12 mouse cellular contexts compared by ENCODE assay signal in the genomic region with DNA sequence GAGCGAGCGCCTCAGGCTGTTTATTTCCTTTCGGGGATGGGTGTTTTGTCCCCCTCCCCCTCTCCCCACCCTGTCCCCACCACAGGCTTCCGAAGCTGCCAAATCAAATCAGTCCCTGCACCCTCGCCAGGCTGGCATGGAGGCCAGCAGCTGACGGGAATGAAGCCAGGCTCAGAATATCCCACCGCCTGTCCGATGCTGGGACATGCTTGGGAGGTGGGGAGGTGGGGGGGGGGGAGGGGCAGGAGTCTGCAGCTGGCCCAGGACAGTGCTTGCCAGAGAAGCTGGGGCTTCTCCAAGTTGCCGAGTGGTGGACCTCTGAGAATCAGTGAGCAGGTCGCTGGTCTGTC. TPM values are rescaled to one million over a fixed set of nuclear protein-coding genes. Genes with fewer than 3 reads are reported as not detected.
DNase-seq lines count a peak whose midpoint lies in the region; ATAC-seq lines count a peak whose summit lies in the region.
"Had no signal": no experiment of that assay in that cellular context is flagged by ENCODE, and none has a peak within 500 bp of the region (broad histone marks: within the 10 kb centered on the region; RNA-seq: fewer than 3 reads in every experiment).

No protein-coding gene starts in this region.

- no peak overlapping the region for H3K27ac ChIP-seq in embryonic facial prominence, embryonic 14.5 days (replicated peaks; ENCODE audit: low read depth, low read length)
- H3K27ac ChIP-seq in embryonic facial prominence, embryonic 10.5 days (replicated peaks), result no peak overlapping the region
- no peak overlapping the region for H3K27ac ChIP-seq in hindbrain, embryonic 12.5 days
- no peak overlapping the region for H3K27ac ChIP-seq in liver, embryonic 12.5 days
- H3K27ac ChIP-seq: liver, embryonic 14.5 days; neural tube, embryonic 12.5 days had no signal

- H3K9me3 ChIP-seq in embryonic facial prominence, embryonic 14.5 days (ENCODE audit: control insufficient read depth, low read length), result no peaks in the 10 kb centered on the region
- H3K9me3 ChIP-seq in embryonic facial prominence, embryonic 10.5 days, result no peaks in the 10 kb centered on the region
- no peaks in the 10 kb centered on the region for H3K9me3 ChIP-seq in hindbrain, embryonic 12.5 days (replicated peaks)
- no peaks in the 10 kb centered on the region for H3K9me3 ChIP-seq in liver, embryonic 12.5 days (replicated peaks)
- H3K9me3 ChIP-seq: neural tube, embryonic 12.5 days had no signal

- DNase-seq in embryonic facial prominence, embryonic 14.5 days (ENCODE audit: low spot score), result peak; percentile 58
- no peak for DNase-seq in embryonic facial prominence, embryonic 10.5 days (ENCODE audit: low spot score)
- DNase-seq in retina, postnatal 1 day, result peak; percentile 71
- no peak for DNase-seq in retina, embryonic 14.5 days (ENCODE audit: low spot score)
- peak; percentile 53 for DNase-seq in right cerebral cortex, postnatal 14 days
- no peak for DNase-seq in thymus, postnatal 0 days (ENCODE audit: low spot score)
- DNase-seq: B cell, adult 2 months; thymus, adult 2 months had no signal

- H3K4me2 ChIP-seq in embryonic facial prominence, embryonic 14.5 days (ENCODE audit: low read depth, low read length), result no peak overlapping the region
- H3K4me2 ChIP-seq in hindbrain, embryonic 12.5 days (replicated peaks), result no peak overlapping the region
- no peak overlapping the region for H3K4me2 ChIP-seq in liver, embryonic 12.5 days
- H3K4me2 ChIP-seq: neural tube, embryonic 12.5 days had no signal

- no peak overlapping the region for H3K9ac ChIP-seq in embryonic facial prominence, embryonic 14.5 days (ENCODE audit: low read depth, low read length)
- H3K9ac ChIP-seq in hindbrain, embryonic 12.5 days, result peak overlapping the region; percentile 4; the same call in 1 of the 2 replicates
- no peak overlapping the region for H3K9ac ChIP-seq in liver, embryonic 12.5 days
- H3K9ac ChIP-seq: liver, embryonic 14.5 days; neural tube, embryonic 12.5 days had no signal

- H3K4me3 ChIP-seq in embryonic facial prominence, embryonic 14.5 days (ENCODE audit: low read depth, low read length), result no peak overlapping the region
- H3K4me3 ChIP-seq in embryonic facial prominence, embryonic 10.5 days, result no peak overlapping the region
- H3K4me3 ChIP-seq in hindbrain, embryonic 12.5 days, result no peak overlapping the region
- no peak overlapping the region for H3K4me3 ChIP-seq in liver, embryonic 12.5 days
- H3K4me3 ChIP-seq: neural tube, embryonic 12.5 days had no signal

- peak; percentile 62 for ATAC-seq in embryonic facial prominence, embryonic 14.5 days (ENCODE audit: low read depth)
- 0 out of 2 replicates have a peak, but pooled peaks have one; percentile 17 for ATAC-seq in hindbrain, embryonic 12.5 days (ENCODE audit: low FRiP score)
- ATAC-seq in liver, embryonic 12.5 days, result no peak

- WGBS in embryonic facial prominence, embryonic 14.5 days, result 36% methylated on average over 10 of the region's 10 CpGs
- 50% methylated on average over 10 of the region's 10 CpGs for WGBS in embryonic facial prominence, embryonic 10.5 days
- WGBS in hindbrain, embryonic 12.5 days, result 36% methylated on average over 10 of the region's 10 CpGs
- 49% methylated on average over 10 of the region's 10 CpGs for WGBS in liver, embryonic 12.5 days (ENCODE audit: insufficient replicate concordance)

- H3K4me1 ChIP-seq in embryonic facial prominence, embryonic 14.5 days (ENCODE audit: control insufficient read depth, insufficient read depth, low read length), result no peaks in the 10 kb centered on the region
- H3K4me1 ChIP-seq in embryonic facial prominence, embryonic 10.5 days, result peaks cover 57% of the 10 kb centered on the region
- peaks cover 43% of the 10 kb centered on the region for H3K4me1 ChIP-seq in hindbrain, embryonic 12.5 days
- peaks cover 10% of the 10 kb centered on the region for H3K4me1 ChIP-seq in liver, embryonic 12.5 days

- no peaks in the 10 kb centered on the region for H3K27me3 ChIP-seq in embryonic facial prominence, embryonic 14.5 days (replicated peaks; ENCODE audit: control insufficient read depth, insufficient read depth, low read length)
- peaks cover 25% of the 10 kb centered on the region for H3K27me3 ChIP-seq in embryonic facial prominence, embryonic 10.5 days (replicated peaks; ENCODE audit: low read depth, poor library complexity, severe bottlenecking)
- H3K27me3 ChIP-seq in hindbrain, embryonic 12.5 days, result peaks cover 5% of the 10 kb centered on the region; the same call in 1 of the 2 replicates
- H3K27me3 ChIP-seq in liver, embryonic 12.5 days (replicated peaks), result peaks cover 20% of the 10 kb centered on the region; the same call in 1 of the 2 replicates
- H3K27me3 ChIP-seq: neural tube, embryonic 12.5 days had no signal

- no peaks in the 10 kb centered on the region for H3K36me3 ChIP-seq in embryonic facial prominence, embryonic 14.5 days (ENCODE audit: control insufficient read depth, insufficient read depth, low read length)
- no peaks in the 10 kb centered on the region for H3K36me3 ChIP-seq in embryonic facial prominence, embryonic 10.5 days (replicated peaks)
- no peaks in the 10 kb centered on the region for H3K36me3 ChIP-seq in hindbrain, embryonic 12.5 days
- no peaks in the 10 kb centered on the region for H3K36me3 ChIP-seq in liver, embryonic 12.5 days
- H3K36me3 ChIP-seq: neural tube, embryonic 12.5 days had no signal

RNA-seq across cellular contexts. Expression of gene Pde2a, which starts 39.1 kb away (rescaled TPM):
- 32.1 and 33.0 TPM in 2 replicates for polyA plus RNA-seq in embryonic facial prominence, embryonic 14.5 days (2014; fragmentation: Nextera tagmentation; extraction: Ambion mirVana)
- polyA plus RNA-seq in embryonic facial prominence, embryonic 10.5 days (2016; fragmentation: Nextera tagmentation; extraction: Ambion mirVana), result 21.7 and 22.5 TPM in 2 replicates
- polyA plus RNA-seq in hindbrain, embryonic 12.5 days (2016; fragmentation: Nextera tagmentation; extraction: Ambion mirVana), result 26.9 and 27.4 TPM in 2 replicates
- polyA plus RNA-seq in thymus, postnatal 0 days (2015; fragmentation: Nextera tagmentation; extraction: Ambion mirVana), result 5.7 and 7.9 TPM in 2 replicates
- polyA plus RNA-seq in liver, embryonic 12.5 days (2016; fragmentation: Nextera tagmentation; extraction: Ambion mirVana), result 11.9 and 12.0 TPM in 2 replicates

RNA-seq across cellular contexts. Expression of gene Gm45837, which starts 49.9 kb away (rescaled TPM):
- not detected in 2 replicates for polyA plus RNA-seq in embryonic facial prominence, embryonic 14.5 days (2014; fragmentation: Nextera tagmentation; extraction: Ambion mirVana)
- not detected in 2 replicates for polyA plus RNA-seq in embryonic facial prominence, embryonic 10.5 days (2016; fragmentation: Nextera tagmentation; extraction: Ambion mirVana)
- not detected in 2 replicates for polyA plus RNA-seq in hindbrain, embryonic 12.5 days (2016; fragmentation: Nextera tagmentation; extraction: Ambion mirVana)
- 1.1 TPM in 1 of 2 replicates, not detected in the other for polyA plus RNA-seq in thymus, postnatal 0 days (2015; fragmentation: Nextera tagmentation; extraction: Ambion mirVana)
- not detected in 2 replicates for polyA plus RNA-seq in liver, embryonic 12.5 days (2016; fragmentation: Nextera tagmentation; extraction: Ambion mirVana)
- polyA plus RNA-seq: liver, embryonic 14.5 days; neural tube, embryonic 12.5 days; thymus, adult 2 months had no signal

Comparison
In these comparisons a context has a peak if more than half of its experiments do, and no peak if none do; other contexts are left out.
1. DNase-seq: peak in embryonic facial prominence, embryonic 14.5 days (single experiment), retina, postnatal 1 day (single experiment) and right cerebral cortex, postnatal 14 days (single experiment); none in embryonic facial prominence, embryonic 10.5 days (single experiment), retina, embryonic 14.5 days (single experiment) and thymus, postnatal 0 days (single experiment).